Mouse (Mus musculus) megakaryocyte progenitor cell, adult 5-6 weeks (primary cell): Measurements from ENCODE around the gene Mef2d. TPM values are rescaled to one million over a fixed set of nuclear protein-coding genes. Genes with fewer than 3 reads are reported as not detected.
"Not testable (repeated sequence)": the region's sequence is repeated elsewhere in the genome, so short reads cannot be mapped to it uniquely, and the experiment has no call there.

Experiments
- ATAC-seq: replicated peaks from 2 replicates; pipeline ENCODE4 v1.8.0; 2016; ENCODE audit warnings: mild to moderate bottlenecking, moderate TSS enrichment, inconsistent platforms; ENCODE audit not compliant: poor library complexity
- total RNA-seq, 2 experiments: library from RNA; stranded (forward) in 1 of 2; stranded (reverse) in 1 of 2; fragments of 157-497, 149-512 nt in 1 of 2; fragments of 200-1000 nt in 1 of 2; gene quantifications; 2 replicates each; pipeline versions ENCODE4 v1.2.3 to v1.2.4; 2015 to 2017

The Mef2d gene
- total RNA-seq, 2 experiments from 2014 or later: 52.8 to 82.5 TPM

DNA sequence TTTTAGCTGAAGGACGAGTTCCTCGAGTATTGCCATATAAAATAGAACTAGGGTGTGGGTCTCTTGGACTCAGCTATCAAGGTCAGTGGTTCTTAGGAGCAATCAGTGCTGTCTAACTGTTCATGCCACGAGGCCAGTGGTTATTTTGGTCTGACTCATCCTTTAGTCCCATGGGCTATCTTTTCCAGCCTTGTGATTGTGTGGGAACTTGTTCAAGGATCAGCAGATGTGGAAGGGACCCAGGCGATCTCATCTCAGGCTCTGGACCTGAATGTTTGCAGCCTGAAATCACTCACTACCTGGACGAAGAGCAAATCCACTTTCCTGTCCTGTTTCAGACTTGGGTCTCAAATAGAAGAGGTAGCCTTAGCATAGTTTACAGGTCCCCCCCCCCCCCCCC, 34.9 kb downstream of the Mef2d start:
- no peak for ATAC-seq

DNA sequence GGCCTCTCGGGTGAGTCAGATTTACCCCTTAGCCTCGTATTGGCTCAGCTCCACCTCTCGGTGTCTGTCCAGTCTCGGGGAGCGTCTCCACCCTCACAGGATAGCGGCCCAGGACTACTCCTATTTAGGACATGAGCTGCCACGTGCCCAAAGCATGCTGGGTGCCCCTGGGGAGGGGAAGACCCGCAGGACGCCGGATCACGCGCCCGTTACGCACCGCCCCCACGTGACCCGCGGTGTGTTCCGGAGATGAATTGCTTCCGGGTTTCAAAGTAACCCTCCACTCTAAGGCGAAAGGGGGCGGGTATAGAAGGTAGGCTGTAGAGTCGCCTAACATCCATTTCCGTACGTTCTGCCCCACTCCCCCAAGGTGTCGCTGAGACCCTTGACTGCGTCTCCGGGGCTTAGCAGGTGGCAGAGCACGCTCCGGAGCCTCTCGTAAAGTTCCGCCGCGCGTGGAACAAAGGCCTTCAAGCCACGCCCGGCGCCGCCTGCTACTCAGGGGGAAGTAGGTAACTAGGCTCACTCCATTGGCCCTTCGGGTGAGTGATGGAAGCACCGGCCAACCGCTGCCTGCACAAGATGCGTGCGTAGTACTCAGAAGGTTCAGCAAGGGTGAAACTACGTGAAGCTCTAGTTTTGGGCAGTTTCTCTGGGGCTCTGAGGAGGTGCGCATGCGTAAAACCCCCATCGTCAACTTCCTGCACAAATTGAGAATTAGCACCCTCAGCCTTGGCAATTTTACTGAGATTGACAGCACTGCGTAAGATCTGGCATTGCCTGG, 35.6 kb downstream of the Mef2d start:
- peak; percentile 95 for ATAC-seq

DNA sequence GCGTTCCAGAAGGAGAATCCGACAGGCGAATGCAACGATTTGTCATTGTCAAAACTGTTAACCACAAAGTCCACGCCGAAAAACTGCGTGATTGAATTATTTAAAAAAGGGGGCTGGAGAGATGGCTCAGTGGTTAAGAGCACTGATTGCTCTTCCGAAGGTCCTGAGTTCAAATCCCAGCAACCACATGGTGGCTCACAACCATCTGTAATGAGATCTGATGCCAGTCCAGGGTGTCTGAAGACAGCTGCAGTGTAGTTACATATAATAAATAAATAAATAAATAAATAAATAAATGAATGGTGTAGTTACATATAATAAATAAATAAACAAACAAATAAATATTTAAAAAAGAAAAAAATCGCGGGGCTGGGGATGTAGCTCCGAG, 36.2 kb downstream of the Mef2d start:
- ATAC-seq: not testable (repeated sequence)

DNA sequence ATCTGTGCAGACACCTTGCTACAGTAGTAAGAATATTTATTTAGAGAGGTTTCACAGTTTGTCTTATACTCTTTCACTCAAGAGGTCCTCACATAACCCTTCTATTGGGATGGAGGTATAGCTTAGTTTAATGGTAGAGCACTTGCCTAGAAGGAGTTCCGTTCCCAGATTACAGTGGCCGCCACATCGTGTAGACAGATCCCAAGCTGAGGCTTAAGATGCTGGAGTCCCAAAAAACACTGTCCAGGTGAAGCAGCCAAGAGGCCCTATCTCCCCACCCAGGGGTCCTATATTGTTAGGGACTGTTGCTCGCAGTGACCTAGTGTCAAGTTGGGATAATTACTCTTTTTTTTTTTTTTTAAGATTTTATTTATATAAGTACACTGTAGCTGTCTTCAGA, 36.8 kb downstream of the Mef2d start:
- ATAC-seq: no peak

DNA sequence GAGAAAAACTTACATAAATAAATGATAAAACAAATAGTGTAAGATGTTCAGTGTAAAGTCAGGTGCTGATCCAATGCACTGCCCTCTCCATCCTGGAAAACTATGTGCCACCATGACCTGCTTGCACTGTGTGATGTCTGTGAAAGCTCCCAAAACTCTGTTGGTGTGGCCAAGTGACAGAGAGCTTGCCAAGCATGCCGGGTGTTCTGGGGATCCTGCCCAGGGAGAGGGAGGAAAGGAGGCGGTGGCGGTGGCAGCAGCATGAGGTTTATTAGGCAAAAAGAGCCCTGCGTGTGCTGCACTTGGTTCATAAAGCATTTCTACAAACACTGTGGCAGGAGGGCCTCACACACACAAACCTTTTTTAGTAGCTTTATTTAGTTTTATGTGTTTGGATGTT, 39.2 kb downstream of the Mef2d start:
- no peak for ATAC-seq

DNA sequence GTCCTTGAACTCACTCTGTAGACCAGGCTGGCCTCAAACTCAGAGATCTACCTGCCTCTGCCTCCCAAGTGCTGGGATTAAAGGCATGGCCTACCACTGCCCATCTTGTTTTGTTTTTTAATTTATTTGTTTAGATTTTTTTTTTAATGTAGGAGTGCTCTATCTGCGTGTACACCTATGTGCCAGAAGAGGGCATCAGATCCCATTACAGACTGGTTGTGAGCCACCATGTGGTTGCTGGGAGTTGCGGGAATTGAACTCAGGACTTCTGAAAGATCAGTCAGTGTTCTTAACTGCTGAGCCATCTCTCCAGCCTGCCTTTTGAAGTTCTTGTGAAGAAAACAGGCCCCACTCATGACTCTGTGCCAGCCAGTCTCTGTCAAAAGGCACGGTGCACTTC, 44.3 kb downstream of the Mef2d start:
- ATAC-seq: no peak

DNA sequence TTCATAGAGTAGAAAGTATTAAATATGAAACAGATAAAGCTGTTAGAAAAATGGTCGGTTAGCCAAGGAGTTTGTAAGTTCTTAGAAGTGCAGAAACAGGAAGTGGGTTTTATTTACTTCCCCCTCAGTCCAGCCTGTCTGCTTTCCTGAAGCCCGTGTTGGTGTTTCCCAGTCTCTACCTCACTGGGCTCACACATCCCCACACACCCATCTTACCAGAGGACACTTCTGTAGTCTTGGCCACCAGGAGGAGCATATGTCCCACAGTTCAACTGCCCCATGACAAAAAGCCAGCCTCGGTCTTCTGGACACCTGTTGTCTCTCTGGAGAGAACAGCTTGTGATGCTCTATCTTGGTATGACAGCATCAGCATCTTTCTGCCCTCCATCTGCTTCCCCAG, 49.0 kb downstream of the Mef2d start:
- ATAC-seq: peak; percentile 77

DNA sequence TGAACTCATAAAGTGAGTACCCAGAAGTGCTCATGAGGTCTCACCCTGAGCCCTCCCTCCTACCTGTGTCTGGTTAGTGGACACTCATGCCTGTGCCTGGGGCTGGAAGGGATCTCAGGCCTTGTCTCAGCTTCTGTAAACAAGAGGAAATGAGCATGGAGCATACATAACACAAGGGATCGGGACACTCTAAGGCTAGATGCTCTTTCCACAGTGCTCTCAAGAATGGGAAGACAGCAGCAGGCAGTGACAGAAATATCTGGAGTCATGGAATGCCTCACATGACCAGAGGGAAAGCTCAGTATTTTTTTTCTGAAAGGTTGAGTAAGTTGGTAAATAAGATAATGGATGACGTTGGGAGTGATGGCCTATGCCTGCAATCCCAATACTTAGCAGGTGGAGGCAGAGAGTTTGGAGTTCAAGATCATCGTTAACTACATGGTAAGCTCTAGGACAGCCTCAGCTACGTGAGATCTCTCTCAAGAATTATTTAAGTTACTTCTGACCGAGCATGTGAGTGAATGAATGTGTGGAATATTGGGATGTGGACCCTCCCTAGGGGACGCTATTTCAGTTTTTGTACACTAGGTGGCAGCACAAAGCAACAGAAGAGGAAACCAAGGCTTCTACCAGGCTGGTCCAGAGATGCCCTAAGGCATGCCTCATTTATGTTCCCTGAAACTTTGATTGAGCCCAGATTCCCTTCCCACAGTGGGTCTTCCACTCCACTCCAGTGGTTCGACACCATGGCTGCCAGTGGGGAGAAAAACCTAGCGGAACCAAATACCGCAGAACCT, 49.8 kb downstream of the Mef2d start:
- ATAC-seq: peak; percentile 81

DNA sequence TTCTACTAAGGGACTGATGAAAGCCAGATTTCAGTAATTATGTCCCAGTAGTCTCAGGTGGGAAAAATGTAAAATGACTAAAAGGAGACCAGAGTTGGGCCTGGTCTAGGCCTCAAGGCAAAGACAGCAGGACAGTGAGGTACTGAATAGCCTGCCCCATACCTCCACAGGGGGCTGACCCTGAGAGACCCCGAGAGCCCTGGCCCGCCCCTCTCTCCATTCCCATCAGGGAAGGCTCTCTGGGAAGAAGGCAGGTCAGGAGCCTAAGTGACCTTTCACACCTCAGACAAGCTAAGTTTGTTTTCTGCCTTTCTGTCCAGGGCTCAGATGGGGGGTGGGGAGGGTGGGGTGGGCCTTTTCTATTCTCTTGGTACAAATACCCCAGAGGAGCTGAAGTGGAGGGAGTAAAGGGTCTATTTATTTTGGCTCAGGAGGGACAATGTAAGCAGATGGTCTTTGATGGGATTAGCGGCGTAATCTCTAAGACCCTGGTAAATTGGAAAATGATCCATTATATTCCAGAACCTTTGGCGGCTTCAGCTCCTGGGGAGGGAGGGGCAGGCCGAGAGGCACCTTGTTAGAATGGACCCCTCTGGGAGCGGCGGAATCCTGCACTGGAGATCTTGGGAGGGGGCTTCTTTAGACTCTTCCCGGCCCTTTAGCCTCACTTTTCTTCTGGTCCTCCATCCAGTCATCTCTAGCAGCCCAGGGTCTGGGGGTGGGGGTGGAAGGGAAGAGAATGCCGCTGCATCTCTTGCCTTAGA, 55.8 kb downstream of the Mef2d start:
- ATAC-seq: no peak

DNA sequence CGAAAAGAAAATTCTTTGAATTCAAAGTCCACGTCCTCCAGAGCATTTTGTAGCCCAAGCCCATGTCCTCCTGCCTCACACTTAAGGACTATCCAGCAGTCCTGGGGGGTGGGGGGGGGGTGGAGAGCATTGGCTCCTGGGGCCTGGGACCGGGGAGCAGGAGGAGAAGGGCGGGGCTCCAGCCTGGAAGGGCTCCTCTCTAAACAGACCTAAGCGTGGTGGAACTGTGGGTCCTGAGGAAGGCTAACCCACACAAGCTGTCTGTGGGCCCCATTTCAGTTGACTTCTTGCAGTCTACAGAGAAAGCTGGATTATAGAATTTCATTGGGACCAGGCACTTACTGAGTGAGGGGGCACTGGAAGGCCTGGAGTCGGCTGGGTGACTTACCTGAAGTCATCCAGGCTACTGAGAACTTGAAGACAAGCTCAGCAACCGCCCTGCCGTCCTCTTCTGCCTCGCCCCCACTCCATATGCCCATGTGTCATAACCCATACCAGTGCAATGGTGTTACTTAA, 56.4 kb downstream of the Mef2d start:
- no peak for ATAC-seq

DNA sequence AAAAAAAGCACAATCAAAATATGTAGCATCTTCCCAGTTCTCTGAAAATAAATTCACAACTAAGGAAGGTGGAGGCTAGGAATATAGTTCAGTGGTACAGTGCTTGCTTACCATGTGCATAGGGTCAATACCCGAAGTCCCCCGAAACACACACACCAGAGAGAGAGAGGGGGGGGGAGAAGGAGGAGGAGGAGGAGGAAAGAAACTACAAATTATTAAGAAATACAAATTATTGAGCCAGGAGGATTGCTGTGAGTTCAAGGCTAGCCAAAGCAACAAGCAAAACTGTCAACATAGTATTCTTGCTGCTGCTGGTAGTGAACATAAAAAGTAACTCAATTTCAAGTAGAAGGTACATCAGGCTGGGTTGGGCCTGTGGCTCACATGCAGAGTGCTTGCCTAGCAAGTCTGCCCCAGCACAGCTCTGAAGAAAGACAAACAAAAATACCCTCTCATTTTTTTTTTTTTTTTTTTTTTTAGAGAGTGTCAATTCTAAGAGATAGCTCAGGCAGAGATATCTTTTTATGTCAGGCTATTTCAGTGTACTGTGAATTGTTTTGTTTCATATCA, 57.5 kb downstream of the Mef2d start:
- ATAC-seq: no peak

DNA sequence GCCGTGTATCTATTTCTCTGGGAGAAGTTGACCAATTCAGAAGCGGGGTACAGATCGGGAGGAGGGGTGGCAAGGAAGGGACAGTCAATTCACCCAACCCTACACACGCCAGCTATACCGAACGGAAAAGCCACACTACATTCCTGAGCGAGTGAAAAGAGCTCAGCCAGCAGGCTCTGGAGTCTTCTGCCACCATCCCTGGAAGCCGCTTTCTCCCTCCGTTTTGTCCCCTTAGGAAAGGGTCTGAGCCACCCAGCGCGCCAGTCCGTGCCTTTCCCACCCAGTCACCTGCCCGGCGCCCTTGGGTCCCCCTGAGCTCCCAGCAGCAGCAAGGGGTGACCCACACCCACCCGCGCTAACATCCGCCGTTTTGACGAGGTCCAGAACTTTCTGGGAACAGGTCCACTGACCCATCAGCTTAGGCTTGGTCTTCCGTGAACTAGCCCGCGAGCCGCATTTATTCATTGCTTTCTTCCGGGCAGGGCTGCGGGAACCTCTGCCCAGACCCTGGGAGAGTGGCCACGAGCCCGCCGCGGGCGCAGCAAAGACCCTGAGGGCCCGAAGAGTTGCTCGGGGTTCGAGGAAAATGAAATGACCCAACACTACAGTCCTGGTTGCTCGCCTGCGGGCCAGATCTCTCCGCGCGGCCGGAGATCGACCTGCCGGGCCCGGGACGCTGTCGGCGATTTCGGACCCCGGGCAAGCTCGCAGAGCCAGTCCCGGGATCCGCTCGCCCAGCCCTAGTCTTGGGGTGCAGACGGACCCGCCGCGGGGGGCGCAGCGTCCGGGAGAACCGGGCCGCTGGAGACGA, 58.2 kb downstream of the Mef2d start:
- no peak for ATAC-seq

DNA sequence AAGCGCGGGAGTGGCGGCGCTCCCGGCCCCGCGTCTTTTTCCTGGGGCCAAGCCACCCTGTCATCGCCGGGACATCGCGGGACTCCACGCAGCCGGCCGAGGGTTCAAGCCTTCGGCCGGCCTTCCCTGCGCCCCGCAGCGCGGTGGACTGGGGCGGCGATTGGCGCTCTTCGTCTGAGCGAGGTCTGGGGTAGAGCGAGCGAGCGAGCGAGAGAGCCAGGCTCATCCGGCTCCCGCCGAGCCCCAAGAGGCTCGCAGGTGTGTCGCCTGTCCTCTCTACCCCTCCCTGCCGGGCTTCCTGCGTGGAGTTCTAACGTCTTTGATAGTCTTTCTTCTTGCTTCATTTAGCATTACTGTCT, 58.8 kb downstream of the Mef2d start:
- no peak for ATAC-seq

DNA sequence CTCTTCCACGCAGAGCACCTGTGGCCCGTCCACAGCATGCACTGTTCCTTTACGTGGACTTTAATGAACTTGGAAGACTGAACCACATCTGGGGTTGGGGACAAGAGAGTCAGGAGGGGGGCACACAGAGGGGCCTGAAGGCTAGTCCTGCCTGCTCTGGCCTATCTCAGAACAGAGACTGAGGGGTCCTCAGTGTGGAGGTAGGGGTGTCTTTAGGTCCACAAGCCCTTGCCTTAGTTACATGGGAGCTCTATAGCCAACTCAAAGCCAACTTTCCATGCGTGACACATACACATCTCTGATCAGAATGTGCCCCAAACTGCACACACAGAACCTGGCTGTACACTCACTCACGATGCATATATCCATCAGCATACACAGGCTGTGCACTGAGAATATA, 59.5 kb downstream of the Mef2d start:
- no peak for ATAC-seq

DNA sequence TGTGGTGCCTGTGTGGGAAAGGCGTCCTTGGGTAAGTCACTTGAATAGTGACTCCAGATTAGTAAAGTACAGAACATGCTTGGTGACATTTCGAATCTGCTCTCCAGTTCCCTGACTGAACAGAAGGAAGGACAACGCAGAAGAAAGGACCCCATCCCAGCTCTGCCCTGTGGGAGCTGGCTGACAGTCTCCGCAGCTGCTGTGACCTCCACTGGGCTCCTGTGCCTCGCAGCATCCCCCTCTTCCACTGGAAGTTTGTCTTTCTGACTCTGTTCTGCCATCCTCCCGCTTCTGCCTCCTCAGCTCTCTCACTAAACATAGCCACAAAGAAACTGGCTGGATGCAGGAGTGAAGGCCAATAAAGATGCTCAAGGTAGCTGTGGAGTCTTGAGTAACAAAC, 60.8 kb downstream of the Mef2d start:
- ATAC-seq: no peak

DNA sequence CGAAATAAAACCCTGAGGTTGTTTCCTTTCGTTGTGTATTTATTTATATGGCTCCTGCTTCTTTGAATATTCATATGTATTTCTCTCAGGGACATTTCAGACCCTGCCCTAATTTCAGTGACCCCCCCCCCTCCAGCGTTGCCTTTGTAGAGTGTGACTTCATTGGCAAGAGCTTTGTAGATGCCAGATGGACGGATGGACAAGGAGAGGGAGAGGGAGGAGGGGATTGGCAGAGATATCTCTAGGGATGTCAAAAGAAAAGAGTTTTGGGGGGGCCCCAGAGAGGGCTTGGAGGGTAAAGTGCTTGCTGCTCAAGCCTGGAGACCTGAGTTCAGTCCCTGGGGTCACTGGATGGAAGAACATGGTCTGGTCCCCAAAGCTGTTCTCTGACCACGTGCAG, 61.3 kb downstream of the Mef2d start:
- no peak for ATAC-seq

DNA sequence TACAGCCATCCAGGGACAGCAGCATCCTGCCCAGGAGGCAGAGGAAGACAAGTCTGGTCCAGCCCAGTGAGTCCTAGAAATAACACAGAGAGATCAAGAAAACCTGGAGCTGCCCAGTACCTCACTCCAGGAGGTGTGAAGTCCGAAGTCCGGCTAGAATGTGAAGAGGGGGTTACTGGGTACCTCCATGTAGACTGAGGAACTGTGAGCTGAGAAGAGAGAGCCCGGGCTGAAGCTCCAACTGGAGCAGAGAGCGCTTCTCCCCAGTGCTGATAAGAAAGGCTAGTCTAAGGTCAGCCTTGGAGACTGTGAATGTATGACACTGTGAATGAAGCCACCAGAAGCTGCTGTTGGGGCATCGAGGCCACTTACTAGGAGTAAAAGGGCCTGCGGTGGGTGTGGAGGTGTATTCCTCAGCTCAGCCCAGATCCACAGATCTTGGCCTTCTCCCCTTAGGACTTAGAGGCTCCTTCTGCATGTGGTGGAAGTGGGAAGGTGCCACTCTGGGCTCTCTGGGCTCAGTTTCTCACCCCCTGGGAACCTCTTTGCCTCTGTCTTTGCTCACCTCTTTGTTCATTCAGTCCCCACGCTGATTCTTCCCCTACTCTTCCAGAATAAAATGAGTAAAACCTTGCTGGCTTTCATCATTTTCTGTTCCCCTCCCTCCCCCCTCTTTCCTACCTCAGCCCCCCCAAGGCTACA, 62.0 kb downstream of the Mef2d start:
- no peak for ATAC-seq

DNA sequence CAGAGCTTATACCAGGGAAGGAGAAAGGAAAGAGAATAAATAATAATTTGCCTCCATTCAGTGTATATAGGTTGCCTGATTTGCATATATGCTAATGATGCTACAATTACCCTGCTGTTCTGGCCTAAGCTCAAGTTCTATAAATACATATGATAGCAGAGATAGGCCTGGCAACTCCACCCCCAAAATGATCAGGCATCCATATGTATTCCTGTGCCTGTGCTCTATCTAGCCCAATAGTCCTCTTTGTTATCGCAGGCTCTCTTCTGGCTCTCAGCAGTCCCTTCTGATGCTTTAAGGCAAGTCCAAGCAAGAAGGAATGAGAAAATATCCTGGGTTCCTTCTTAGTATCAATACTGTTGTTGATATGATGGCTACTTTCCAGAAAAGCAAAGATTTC, 62.6 kb downstream of the Mef2d start:
- no peak for ATAC-seq

DNA sequence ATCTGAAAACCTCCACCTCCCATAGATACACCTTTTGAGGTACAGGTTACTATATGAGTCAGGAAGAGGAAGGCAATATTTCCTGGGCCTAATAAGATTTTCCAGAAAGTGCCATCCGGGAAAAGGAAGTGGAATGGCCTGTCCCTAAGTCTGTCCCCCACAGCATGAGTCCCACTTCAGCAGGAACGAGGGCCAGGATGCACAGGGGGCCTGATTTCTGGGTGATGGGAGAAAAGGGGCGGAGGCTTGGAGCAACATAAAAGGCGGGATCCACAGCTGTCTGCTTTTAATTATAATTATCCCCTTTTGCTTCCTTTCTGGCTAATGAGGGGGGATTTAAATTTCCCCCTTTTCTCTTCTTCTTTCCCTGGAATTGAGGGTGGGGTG, 63.0 kb downstream of the Mef2d start:
- ATAC-seq: no peak
